Mouse (Mus musculus) limb, embryonic 13.5 days (tissue): ENCODE data around the gene Bst2. TPM values are rescaled to one million over a fixed set of nuclear protein-coding genes. Genes with fewer than 3 reads are reported as not detected.

Experiments
- ATAC-seq: fragments of 200-750 bp; cut with Nextera tagmentation; 2 replicates; pipeline ENCODE4 v1.8.0; 2017; ENCODE audit warnings: low read depth, moderate number of reproducible peaks, moderate TSS enrichment; ENCODE audit not compliant: low FRiP score
- H3K27ac ChIP-seq: fragments of 300-500 bp; sonication (generic); 2 replicates; pipeline ENCODE4 v1.5.1; 2015; ENCODE audit warnings: inconsistent platforms, mild to moderate bottlenecking, moderate library complexity
- H3K27me3 ChIP-seq: fragments of 300-500 bp; sonication (generic); 2 replicates; pipeline ENCODE4 v1.6.1; 2015; ENCODE audit warnings: mild to moderate bottlenecking, inconsistent platforms
- H3K36me3 ChIP-seq: fragments of 300-500 bp; sonication (generic); 2 replicates; pipeline ENCODE4 v1.6.1; 2015; ENCODE audit warnings: inconsistent platforms, mild to moderate bottlenecking, moderate library complexity
- H3K4me1 ChIP-seq: fragments of 300-500 bp; sonication (generic); 2 replicates; pipeline ENCODE4 v1.6.1; 2015; ENCODE audit warnings: inconsistent platforms
- H3K4me2 ChIP-seq: fragments of 300-500 bp; sonication (generic); replicated peaks from 2 replicates; pipeline ENCODE4 v1.6.1; 2015; ENCODE audit warnings: inconsistent platforms, mild to moderate bottlenecking, moderate library complexity
- H3K4me3 ChIP-seq: fragments of 300-500 bp; sonication (generic); 2 replicates; pipeline ENCODE4 v1.5.1; 2015; ENCODE audit warnings: moderate library complexity, mild to moderate bottlenecking, inconsistent platforms
- H3K9ac ChIP-seq: fragments of 300-500 bp; sonication (generic); 2 replicates; pipeline ENCODE4 v1.6.1; 2015; ENCODE audit warnings: mild to moderate bottlenecking, inconsistent platforms
- H3K9me3 ChIP-seq: fragments of 300-500 bp; sonication (generic); 2 replicates; pipeline ENCODE4 v1.6.1; 2016; ENCODE audit warnings: inconsistent platforms
- WGBS: fragments of 180-500 bp; shearing (Covaris S2); methylation state at CpG from one replicate; pipeline ENCODE4 v1.1.7; 2015; 5-methylcytosine and 5-hydroxymethylcytosine counted together
- polyA plus RNA-seq: library from polyadenylated mRNA; unstranded; fragments of >200 nt; fragmentation: Nextera tagmentation; extraction: Ambion mirVana; gene quantifications from 2 replicates; pipeline ENCODE4 v1.2.1, GENCODE M21; 2015

Gene Bst2
- polyA plus RNA-seq, 1 experiment from 2014 or later = 21.0 TPM

DNA sequence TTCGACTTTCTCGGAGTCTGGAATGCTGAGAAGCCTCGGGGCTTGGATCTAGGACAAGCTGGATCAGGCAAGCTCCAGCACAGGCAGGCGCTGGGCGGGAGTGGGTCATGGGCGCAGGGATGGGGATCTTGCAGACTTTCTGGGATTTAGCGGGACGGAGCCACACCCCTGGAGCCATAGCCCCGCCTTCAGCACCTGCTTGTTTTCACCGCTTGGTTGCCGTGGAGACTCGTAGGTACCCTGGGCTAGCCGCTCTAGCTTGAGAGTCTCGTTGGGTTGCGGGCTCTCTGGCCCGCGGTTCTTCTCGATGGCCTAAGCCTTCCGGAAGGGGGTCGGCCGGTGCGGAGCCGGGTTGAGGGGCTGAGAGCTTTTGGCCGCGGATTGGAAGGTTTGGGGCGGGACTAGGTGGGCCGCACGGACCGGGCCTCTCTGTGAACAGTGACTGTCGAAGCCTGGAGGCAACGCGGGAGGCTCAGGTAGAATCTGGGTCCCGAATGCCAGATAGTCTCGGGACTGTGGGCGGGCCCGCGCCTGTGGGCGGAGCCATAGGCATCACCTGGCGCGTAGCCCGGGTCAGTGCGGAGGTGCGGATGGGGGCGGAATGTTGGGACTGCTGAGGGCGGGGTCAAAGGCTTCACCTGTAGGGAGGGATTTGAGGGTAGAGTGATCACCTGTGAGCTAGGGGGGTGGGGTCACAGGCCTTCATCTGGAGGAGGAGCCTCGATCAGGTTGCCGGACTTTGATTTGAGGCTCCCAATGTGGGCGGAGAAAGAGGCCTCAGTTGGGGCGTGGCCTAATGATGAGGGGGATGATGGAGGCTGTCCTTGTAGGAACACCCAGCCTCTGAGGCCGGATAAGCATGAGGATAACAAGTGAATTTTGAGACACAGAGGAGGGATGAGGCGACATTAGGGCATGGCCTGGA lies 32.4 kb upstream of the Bst2 start:
- H3K36me3 ChIP-seq = no peaks in the 10 kb centered on the region
- under 1% methylated on average over 51 of the region's 51 CpGs for WGBS
- H3K9ac ChIP-seq = peak overlapping the region; percentile 64
- H3K27me3 ChIP-seq = peaks cover 44% of the 10 kb centered on the region
- peak overlapping the region; percentile 69 for H3K4me3 ChIP-seq
- H3K4me1 ChIP-seq = peaks cover 35% of the 10 kb centered on the region
- no peaks in the 10 kb centered on the region for H3K9me3 ChIP-seq
- H3K4me2 ChIP-seq = peak overlapping the region; percentile 79
- peak; percentile 79 for ATAC-seq
- peak overlapping the region; percentile 88 for H3K27ac ChIP-seq

DNA sequence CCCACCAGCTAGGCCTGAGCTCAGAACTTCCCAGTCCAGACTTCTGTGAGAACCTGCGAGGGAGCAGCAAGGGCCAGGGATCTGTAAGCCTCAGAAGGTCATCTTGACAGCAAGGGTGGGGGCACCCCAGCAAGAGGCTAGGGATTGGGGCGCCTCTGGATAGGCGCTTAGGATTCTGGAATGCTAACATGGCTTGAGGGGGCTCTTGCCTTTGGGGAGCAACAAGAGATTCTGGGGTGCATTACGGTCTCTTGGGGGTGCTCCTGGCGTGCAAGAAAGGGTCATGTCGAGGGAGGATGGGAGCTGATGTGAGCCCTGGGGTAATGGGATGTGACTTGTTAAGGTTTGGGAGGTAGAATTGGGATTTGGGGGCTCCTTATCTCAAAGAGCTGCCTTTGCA lies 31.7 kb upstream of the Bst2 start:
- 16% methylated on average over 6 of the region's 6 CpGs for WGBS

DNA sequence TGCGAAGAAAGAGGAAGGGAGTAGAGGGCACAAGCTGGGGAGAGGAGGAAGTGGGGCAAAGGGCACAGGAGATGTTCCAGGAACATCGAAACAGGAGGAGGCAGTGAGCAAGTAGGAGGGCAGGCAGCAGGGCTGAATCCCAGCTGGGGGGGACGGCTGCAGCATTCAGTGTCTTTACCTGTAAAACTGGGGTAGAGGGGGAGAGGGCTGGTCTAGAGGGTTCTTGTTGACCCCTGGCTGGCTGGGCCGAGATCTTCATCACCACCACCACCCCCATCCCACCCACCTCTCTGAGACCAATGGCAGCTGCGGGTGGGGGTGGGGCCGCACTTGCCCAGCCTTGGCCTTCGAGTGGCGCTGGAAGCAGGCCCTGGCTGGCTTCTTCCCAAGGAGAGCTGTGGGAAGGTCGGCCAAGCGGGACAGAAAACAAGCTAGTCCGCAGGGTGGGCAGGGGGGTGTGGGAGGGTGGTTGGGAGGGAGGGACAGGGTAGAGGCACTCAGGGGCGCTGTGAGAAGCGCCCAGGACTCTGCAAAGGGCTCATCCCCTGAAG lies 31.2 kb upstream of the Bst2 start, which contains the start of gene Slc27a1:
Slc27a1 (plus strand) TSS at position 496 of the 551 bp plus-strand sequence.
- peak within 1 kb of the TSS; percentile 69 for H3K4me3 ChIP-seq
- H3K27ac ChIP-seq = peak within 1 kb of the TSS; percentile 88
- H3K9me3 ChIP-seq = peaks cover 9% of the 10 kb centered on the region
- 11% methylated on average over 13 of the region's 13 CpGs for WGBS
- peak within 1 kb of the TSS; percentile 64 for H3K9ac ChIP-seq
- no peak for ATAC-seq
- peak within 1 kb of the TSS; percentile 79 for H3K4me2 ChIP-seq
- no peaks in the 10 kb centered on the region for H3K36me3 ChIP-seq
- H3K27me3 ChIP-seq = peaks cover 56% of the 10 kb centered on the region
- H3K4me1 ChIP-seq = peaks cover 35% of the 10 kb centered on the region

More for the DNA sequence above, 31.7 kb upstream of the Bst2 start:
- H3K4me1 ChIP-seq = peaks cover 35% of the 10 kb centered on the region
- ATAC-seq = no peak
- peak overlapping the region; percentile 64; the same call in 1 of the 2 replicates for H3K9ac ChIP-seq
- no peaks in the 10 kb centered on the region for H3K36me3 ChIP-seq
- peak overlapping the region; percentile 79 for H3K4me2 ChIP-seq
- H3K27me3 ChIP-seq = peaks cover 51% of the 10 kb centered on the region
- peaks cover 7% of the 10 kb centered on the region for H3K9me3 ChIP-seq
- H3K27ac ChIP-seq = peak overlapping the region; percentile 28; the same call in 1 of the 2 replicates
- peak overlapping the region; percentile 69 for H3K4me3 ChIP-seq

DNA sequence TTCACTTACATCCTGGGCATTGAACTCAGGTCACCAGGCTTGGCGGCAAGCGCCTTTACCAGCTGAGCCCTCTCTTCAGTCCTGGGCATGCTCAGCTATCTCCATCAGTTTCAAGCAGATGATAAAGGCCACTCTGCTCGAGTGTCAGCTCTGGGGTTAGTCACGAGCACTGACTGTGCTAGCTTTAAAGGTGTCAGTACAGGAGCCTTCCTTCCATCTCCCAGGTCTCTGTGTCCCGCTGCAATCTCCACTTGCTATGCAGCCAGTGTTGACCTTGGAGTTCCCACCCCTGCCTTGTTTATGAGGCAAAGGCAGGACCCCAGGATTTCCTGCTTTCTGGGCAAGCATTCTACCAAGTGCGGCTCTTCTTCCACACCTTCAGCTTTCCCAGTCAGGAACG lies 30.3 kb upstream of the Bst2 start:
- H3K4me3 ChIP-seq = no peak overlapping the region
- ATAC-seq = no peak
- 68% methylated on average over 7 of the region's 7 CpGs for WGBS
- H3K27me3 ChIP-seq = peaks cover 64% of the 10 kb centered on the region
- peaks cover 9% of the 10 kb centered on the region for H3K9me3 ChIP-seq
- H3K27ac ChIP-seq = no peak overlapping the region
- H3K36me3 ChIP-seq = no peaks in the 10 kb centered on the region
- peaks cover 34% of the 10 kb centered on the region for H3K4me1 ChIP-seq
- H3K4me2 ChIP-seq = no peak overlapping the region
- H3K9ac ChIP-seq = no peak overlapping the region

DNA sequence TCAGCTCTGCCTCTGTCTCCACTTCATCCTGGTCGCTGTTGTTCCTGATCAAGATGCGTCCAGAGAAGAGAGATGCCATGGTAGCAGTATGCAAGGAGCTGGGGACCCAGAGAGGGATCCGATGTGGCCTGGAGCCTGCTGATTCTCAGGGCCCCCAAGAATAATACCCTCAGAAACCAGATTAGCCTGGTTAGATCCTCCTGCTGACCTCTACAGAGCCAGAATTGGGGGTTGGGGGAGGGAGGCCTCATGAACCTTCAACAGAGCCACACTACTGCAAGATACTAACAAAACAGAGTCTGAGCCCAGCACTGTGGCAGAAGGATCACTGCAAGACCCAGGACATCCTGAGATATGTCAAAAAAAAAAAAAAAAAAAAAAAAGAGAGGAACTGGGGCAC lies 29.2 kb upstream of the Bst2 start, which contains the start of gene Nxnl1:
Nxnl1 (minus strand) TSS at position 101 of the 400 bp plus-strand sequence.
- 68% methylated on average over 3 of the region's 3 CpGs for WGBS
- Histone ChIP-seq H3K4me2 (no peak within 1 kb of the TSS), H3K9me3 (peaks cover 9% of the 10 kb centered on the region), H3K9ac (no peak within 1 kb of the TSS), H3K27me3 (peaks cover 75% of the 10 kb centered on the region), H3K27ac (no peak within 1 kb of the TSS), H3K4me3 (no peak within 1 kb of the TSS), H3K4me1 (peaks cover 28% of the 10 kb centered on the region), H3K36me3 (no peaks in the 10 kb centered on the region)
- no peak for ATAC-seq

DNA sequence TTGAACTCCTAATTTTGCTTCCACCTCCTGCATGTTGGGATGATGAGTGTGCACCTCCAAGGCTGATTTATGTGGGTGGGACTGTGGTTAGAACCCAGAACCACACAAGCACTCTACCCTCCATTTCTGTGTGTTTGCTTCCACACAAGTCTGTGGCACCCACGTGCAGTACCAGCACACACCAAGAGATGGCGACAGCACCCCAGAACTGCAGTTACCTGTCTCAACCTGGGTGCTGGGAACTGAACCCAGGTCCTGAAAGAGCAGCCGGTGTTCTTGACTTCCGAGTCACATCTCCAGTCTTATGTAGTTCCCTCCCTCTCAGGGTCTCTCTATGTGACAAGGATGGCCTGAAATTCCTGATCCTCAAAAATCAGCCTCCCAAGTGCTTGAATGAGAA lies 26.7 kb upstream of the Bst2 start:
- peaks cover 99% of the 10 kb centered on the region for H3K27me3 ChIP-seq
- H3K27ac ChIP-seq = no peak overlapping the region
- WGBS = 83% methylated on average over 4 of the region's 4 CpGs

DNA sequence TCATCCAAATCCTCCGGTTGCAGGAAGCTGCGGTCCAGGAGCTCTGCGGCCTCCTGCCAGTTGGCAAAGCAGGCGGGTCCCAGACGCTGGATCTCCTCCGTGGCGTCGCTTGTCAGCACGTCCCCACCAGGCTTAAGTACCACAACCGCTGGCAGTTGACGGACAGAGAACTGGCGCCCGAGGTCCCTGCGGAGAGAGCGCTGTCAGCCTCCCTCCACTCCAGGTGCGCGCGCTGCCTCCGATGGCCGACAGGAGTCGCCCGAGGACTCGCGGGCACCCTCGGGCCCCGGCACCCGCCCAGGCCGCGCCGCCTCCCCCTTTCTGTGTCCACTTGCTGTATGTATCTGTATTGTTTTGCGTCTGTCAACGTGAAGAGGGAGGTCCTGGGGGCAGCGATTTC lies 25.5 kb upstream of the Bst2 start:
- no peaks in the 10 kb centered on the region for H3K36me3 ChIP-seq
- H3K9me3 ChIP-seq = peaks cover 9% of the 10 kb centered on the region
- peak overlapping the region; percentile 34 for H3K4me3 ChIP-seq
- peak overlapping the region; percentile 56 for H3K4me2 ChIP-seq
- 1% methylated on average over 33 of the region's 33 CpGs for WGBS
- H3K27me3 ChIP-seq = peaks cover 99% of the 10 kb centered on the region
- peak overlapping the region; percentile 46; the same call in 1 of the 2 replicates for H3K9ac ChIP-seq
- peaks cover 20% of the 10 kb centered on the region for H3K4me1 ChIP-seq
- H3K27ac ChIP-seq = no peak overlapping the region
- peak; percentile 17; the same call in 1 of the 2 replicates for ATAC-seq

More for the DNA sequence above, 26.7 kb upstream of the Bst2 start:
- H3K36me3 ChIP-seq = no peaks in the 10 kb centered on the region
- no peak for ATAC-seq
- H3K4me1 ChIP-seq = peaks cover 19% of the 10 kb centered on the region
- H3K9me3 ChIP-seq = peaks cover 9% of the 10 kb centered on the region
- H3K4me2 ChIP-seq = no peak overlapping the region
- H3K9ac ChIP-seq = no peak overlapping the region
- H3K4me3 ChIP-seq = no peak overlapping the region

DNA sequence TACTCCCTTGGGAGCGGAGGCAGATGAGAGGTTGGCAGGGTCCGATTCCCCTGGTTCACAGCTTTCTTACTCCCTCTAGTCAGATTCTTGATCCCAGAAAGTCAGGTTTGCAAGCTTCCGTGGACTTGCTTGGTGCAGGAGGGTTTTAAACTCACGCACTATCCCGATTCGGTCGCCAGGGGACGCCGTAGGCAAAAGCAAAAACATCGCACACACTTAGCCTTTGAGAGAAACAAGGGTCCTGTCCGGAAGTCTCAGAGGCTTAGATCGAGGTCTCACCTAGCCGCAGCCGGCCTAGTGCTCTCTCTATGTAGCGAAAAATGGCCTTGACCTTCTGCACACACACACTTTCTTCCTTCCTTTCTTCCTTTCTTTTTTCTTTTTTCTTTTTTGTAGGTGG lies 24.1 kb upstream of the Bst2 start:
- 3% methylated on average over 15 of the region's 15 CpGs for WGBS
- ATAC-seq = no peak
- no peak overlapping the region for H3K4me3 ChIP-seq

DNA sequence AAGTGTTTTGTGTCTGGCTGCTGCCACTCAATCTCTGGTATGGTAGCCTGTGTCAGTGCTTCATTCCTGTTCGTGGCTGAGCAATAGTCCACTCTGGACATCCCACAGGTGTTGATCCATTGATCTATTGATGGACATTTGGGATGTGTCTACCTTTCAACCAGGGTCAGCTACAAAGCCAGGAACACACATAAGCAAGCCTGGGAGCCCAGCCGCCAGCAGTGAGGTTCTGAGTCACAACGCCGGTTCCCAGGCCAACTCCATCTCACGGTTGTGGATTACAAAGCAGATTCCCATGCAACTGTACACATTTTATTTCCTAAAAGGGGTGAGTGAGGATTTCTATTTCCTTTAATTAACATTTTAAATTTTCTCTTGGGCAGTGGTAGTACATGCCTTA lies 23.5 kb upstream of the Bst2 start:
- Histone ChIP-seq H3K9me3 (peaks cover 9% of the 10 kb centered on the region), H3K36me3 (no peaks in the 10 kb centered on the region), H3K27me3 (peaks cover 99% of the 10 kb centered on the region), H3K9ac (no peak overlapping the region), H3K4me2 (no peak overlapping the region), H3K4me3 (no peak overlapping the region), H3K27ac (no peak overlapping the region), H3K4me1 (peaks cover 20% of the 10 kb centered on the region)
- 85% methylated on average over 5 of the region's 5 CpGs for WGBS
- no peak for ATAC-seq

More for the DNA sequence above, 24.1 kb upstream of the Bst2 start:
- Histone ChIP-seq H3K4me1 (peaks cover 20% of the 10 kb centered on the region), H3K36me3 (no peaks in the 10 kb centered on the region), H3K9me3 (peaks cover 9% of the 10 kb centered on the region), H3K9ac (no peak overlapping the region), H3K4me2 (no peak overlapping the region), H3K27me3 (peaks cover 99% of the 10 kb centered on the region), H3K27ac (no peak overlapping the region)

DNA sequence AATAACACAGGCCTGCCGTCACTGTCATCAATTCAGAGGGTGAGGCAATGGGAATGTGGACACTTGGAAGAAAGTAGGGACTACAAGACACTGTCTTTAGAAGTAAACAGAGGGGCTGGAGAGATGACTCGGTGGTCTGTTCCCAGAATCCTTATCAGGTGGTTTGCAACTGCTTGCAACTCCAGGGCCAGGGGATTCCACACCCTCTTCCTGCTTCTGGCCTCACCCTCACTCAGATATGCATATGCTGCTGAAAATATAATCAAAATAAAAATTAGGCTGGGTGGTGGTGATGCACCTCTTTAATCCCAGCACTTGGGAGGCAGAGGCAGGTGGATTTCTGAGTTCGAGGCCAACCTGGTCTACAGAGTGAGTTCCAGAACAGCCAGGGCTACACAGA lies 22.8 kb upstream of the Bst2 start:
- Histone ChIP-seq H3K4me2 (no peak overlapping the region), H3K4me1 (peaks cover 20% of the 10 kb centered on the region), H3K27ac (no peak overlapping the region), H3K9me3 (peaks cover 9% of the 10 kb centered on the region), H3K36me3 (no peaks in the 10 kb centered on the region), H3K9ac (no peak overlapping the region), H3K27me3 (peaks cover 99% of the 10 kb centered on the region), H3K4me3 (no peak overlapping the region)
- no peak for ATAC-seq
- WGBS = 75% methylated on average over 3 of the region's 3 CpGs

DNA sequence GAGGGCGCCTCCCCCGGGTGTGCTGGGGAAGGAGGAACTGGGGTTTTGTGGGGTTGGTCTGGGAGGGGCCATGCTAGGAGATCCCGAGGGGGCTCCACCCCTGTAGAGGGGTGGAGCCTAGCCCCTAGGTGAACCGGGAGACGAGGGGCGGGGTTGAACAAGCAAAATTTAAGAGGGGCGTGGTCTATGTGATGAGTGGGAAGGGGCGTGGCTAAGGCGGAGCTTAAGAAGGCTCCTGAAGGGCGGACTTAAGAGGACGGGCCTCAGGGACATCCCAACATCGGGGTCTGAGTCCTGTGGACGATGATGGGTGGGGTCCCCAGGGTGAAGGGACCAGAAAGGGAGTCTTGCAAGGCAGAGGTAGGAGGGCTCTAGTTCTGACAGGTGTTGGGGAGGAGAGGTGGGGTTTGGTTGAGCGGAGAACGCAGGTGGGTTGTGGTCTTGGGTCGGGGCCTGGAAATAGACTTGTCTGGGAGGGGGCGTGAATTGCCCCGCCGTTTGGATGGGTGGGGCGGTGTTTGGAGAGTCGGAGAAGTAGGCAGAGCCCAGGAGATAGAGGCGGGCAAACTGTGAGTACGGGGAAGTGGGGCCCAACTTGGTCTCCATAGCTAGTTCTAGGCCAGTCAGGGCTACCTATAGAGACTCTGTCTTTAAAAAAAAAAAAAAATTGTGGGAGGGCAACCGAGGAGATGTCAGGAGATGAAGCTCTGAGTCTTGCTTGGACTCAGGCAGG lies 21.9 kb upstream of the Bst2 start:
- Histone ChIP-seq H3K27ac (no peak overlapping the region), H3K36me3 (no peaks in the 10 kb centered on the region), H3K4me1 (peaks cover 20% of the 10 kb centered on the region), H3K4me2 (peak overlapping the region; percentile 67), H3K9me3 (peaks cover 4% of the 10 kb centered on the region), H3K27me3 (peaks cover 94% of the 10 kb centered on the region), H3K4me3 (peak overlapping the region; percentile 43), H3K9ac (peak overlapping the region; percentile 56; the same call in 1 of the 2 replicates)
- 3% methylated on average over 24 of the region's 24 CpGs for WGBS
- peak; percentile 22; the same call in 1 of the 2 replicates for ATAC-seq
